Mouse (Mus musculus) layer of hippocampus, postnatal 25 days (tissue): ENCODE measurements around the gene Kif18b. TPM values are rescaled to one million over a fixed set of nuclear protein-coding genes. Genes with fewer than 3 reads are reported as not detected.

Experiments
- DNase-seq, 2 experiments: peaks; one replicate each; pipeline ENCODE4 v3.0.0; 2022; ENCODE audit warnings: mixed read lengths in 2 of 2, low spot score in 1 of 2; ENCODE audit errors: extremely low spot score in 1 of 2
- total RNA-seq, 2 experiments: library from RNA; stranded (reverse); gene quantifications; 2 replicates each; pipeline ENCODE4 v1.2.3; 2021

Kif18b gene
- total RNA-seq, 2 experiments from 2014 or later = 0.35 to 0.44 TPM

- no peak for DNase-seq
Observed at GRCm38 (mm10) chr11:102884616-102885219, 40.2 kb downstream of the Kif18b start, which contains the start of gene Fam187a. Fam187a (plus strand) TSS chr11:102885169.

DNA sequence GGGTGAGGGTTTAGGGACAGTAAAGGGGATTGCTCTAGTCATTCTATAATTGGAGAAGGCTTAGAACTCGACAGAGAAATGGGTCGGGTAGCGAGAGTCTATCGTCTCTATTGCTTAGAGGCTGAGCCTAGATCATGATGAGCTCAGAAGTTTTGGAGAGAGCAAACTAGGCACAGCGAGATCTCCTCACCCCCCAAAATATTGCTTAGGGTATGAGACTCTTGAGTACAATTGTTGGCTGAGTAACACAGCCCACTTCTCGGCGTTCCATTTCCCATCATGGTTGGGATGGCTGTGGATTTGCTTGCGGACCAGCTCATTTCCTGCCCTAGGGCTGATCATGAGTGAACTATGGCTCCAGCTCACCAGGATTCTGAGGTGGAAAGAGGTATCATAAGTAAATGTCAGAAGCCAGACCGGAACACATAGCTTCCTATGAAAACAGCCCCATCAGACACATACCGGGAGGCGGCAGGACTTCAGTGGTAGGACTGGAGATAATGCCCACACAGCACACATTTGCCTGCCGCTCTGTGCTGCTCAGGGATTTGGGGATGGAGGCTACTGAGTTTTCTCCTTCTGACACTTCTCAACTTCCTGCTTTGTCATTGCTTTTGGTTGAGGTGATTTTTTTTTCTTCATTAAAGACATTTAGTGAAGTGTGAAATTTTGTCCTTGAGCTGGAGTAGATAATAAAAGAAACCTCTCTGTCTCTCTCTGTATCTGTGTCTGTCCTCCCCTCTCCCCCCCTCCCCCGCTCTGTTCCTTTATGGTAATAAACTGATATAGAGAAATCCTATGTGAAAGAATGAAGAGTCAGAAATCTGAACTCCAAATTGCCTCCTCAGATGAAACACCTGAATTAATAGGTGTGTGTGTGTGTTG is 43.4 kb downstream of the Kif18b start:
- no peak for DNase-seq

- DNase-seq = peak; percentile 93 to 96
Observed at GRCm38 (mm10) chr11:102880585-102881313, 44.2 kb downstream of the Kif18b start, which contains the start of the genes Eftud2 and Ccdc103. Eftud2 (minus strand) TSS chr11:102880985. Ccdc103 (plus strand) TSS chr11:102881204.

GRCm38 (mm10) chr11:102879558-102879957 is 45.4 kb downstream of the Kif18b start:
- no peak for DNase-seq

- no peak for DNase-seq
Observed at GRCm38 (mm10) chr11:102874801-102875334, 50.1 kb downstream of the Kif18b start.

- peak in 1 of 2 experiments; percentile 78 for DNase-seq
Observed at GRCm38 (mm10) chr11:102864272-102864671, 60.7 kb downstream of the Kif18b start.

DNA sequence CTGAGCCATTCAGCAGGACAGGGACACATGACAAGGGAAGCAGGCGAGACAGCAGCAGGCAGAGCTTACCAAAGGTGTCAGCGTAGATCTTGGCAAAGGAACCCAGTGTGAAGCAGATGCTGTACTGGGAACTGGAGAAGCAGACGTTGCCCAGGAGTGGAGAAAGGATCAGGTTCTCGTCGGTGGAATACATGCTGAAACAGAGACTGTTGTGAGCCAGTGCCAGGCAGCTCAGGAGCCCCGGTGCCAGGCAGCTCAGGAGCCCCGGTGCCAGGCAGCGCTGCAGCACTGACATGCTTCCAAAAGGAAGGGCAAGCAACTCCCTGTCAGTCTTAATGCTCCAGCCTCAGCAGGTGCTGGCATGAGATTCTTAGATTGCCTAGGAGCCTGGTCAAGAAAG is 65.0 kb downstream of the Kif18b start:
- DNase-seq = no peak

DNA sequence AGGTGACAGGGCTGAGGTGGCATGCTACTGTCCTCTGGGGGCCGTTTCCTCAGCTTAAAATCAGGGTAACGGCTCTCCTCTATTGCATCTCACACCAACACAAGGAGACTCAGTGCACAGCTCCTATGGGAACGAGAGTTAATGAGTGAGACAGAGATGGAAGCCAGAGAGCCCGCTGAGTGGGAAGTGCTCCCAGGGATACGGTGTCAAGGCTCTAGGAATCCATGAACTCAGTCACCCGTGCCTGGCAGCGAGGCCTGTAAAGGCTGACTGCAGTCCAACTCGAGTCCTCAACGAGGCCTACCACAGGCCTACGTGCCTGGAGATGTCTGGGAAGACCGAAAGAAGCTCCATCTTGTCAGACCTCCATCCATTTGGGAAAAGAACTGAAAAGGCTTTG is 66.0 kb downstream of the Kif18b start:
- DNase-seq = no peak

- no peak for DNase-seq
Observed at GRCm38 (mm10) chr11:102855941-102856340, 69.0 kb downstream of the Kif18b start.

Other genes with a start within 250 kb of the Kif18b start
- gene Ccdc43, start 227.3 kb downstream of the Kif18b start, total RNA-seq = 10 to 100 TPM; 35.5 to 38.1 TPM
- 100 to 1,000 TPM; 186 to 205 TPM for gene Adam11, start 163.7 kb downstream of the Kif18b start, total RNA-seq
- gene Gjc1, start 105.4 kb downstream of the Kif18b start, total RNA-seq = 1 to 10 TPM; 5.7 to 6.3 TPM
- gene Higd1b, start 89.3 kb downstream of the Kif18b start, total RNA-seq = 1 to 10 TPM; 5.6 to 7.5 TPM
- gene Eftud2, start 44.1 kb downstream of the Kif18b start, total RNA-seq = 100 to 1,000 TPM; 125 to 134 TPM
- gene Ccdc103, start 43.9 kb downstream of the Kif18b start, total RNA-seq = 1 to 10 TPM; 2.1 to 2.4 TPM
- under 1 TPM in 1 of 2 experiments, not detected in 1; 0.22 TPM for gene Fam187a, start 40.0 kb downstream of the Kif18b start, total RNA-seq
- 100 to 1,000 TPM; 260 to 321 TPM for gene Gfap, start 24.2 kb downstream of the Kif18b start, total RNA-seq
- 10 to 100 TPM; 20.7 to 24.6 TPM for gene C1ql1, start 21.6 kb upstream of the Kif18b start, total RNA-seq
- 100 to 1,000 TPM; 153 to 166 TPM for gene Nmt1, start 103.1 kb upstream of the Kif18b start, total RNA-seq
- 100 to 1,000 TPM; 106 to 109 TPM for gene Dcakd, start 103.2 kb upstream of the Kif18b start, total RNA-seq
- gene Plcd3, start 176.5 kb upstream of the Kif18b start, total RNA-seq = 10 to 100 TPM in 1 of 2 experiments, 1 to 10 TPM in 1; 9.1 to 10.2 TPM
- gene Acbd4, start 176.6 kb upstream of the Kif18b start, total RNA-seq = 10 to 100 TPM; 79.5 to 90.4 TPM
- 10 to 100 TPM; 52.3 to 53.3 TPM for gene Hexim1, start 191.1 kb upstream of the Kif18b start, total RNA-seq
- gene Hexim2, start 207.3 kb upstream of the Kif18b start, total RNA-seq = 10 to 100 TPM; 13.2 to 14.7 TPM
- gene Fmnl1, start 246.0 kb upstream of the Kif18b start, total RNA-seq = 100 to 1,000 TPM; 127 to 147 TPM